Mouse (Mus musculus): ENCODE data around the gene Ncoa1. TPM values are rescaled to one million over a fixed set of nuclear protein-coding genes. Genes with fewer than 3 reads are reported as not detected.

Gene Ncoa1
- not detected in 2 replicates for polyA plus RNA-seq (2012; ENCODE audit: insufficient read depth, insufficient read length, low replicate concordance, missing spikeins)

GRCm38 (mm10) chr12:4476832-4477671, at the start of gene Ncoa1:
Gene Ncoa1 (minus strand): TSS chr12:4477182.
- H3K4me1 ChIP-seq (ENCODE audit: control insufficient read depth, insufficient read depth, low read length): peaks cover 5% of the 10 kb centered on the region
- H3K4me3 ChIP-seq (ENCODE audit: insufficient read depth, low read depth, low read length): peak within 1 kb of the TSS; percentile 99
- 3% methylated on average over 85 of the region's 98 CpGs for WGBS
- TF ChIP-seq CTCF (IDR thresholded peaks at IDR 0.05; ENCODE audit: insufficient read depth, low read depth, low read length): peak; percentile 50; the same call in 1 of the 2 replicates
- peak; percentile 52; the same call in 1 of the 2 replicates for TF ChIP-seq POLR2A (IDR thresholded peaks at IDR 0.05; ENCODE audit: insufficient read depth, low read depth, low read length)
- H3K27ac ChIP-seq (ENCODE audit: insufficient read depth, low read depth, low read length): peak within 1 kb of the TSS; percentile 98

- TF ChIP-seq CTCF (IDR thresholded peaks at IDR 0.05; ENCODE audit: insufficient read depth, low read depth, low read length): no peak
- TF ChIP-seq POLR2A (IDR thresholded peaks at IDR 0.05; ENCODE audit: insufficient read depth, low read depth, low read length): no peak
- 65% methylated on average over 7 of the region's 7 CpGs for WGBS
Observed at GRCm38 (mm10) chr12:4524546-4524945, 47.6 kb upstream of the Ncoa1 start.

GRCm38 (mm10) chr12:4523688-4524298, 46.8 kb upstream of the Ncoa1 start:
- TF ChIP-seq CTCF (IDR thresholded peaks at IDR 0.05; ENCODE audit: insufficient read depth, low read depth, low read length) (no peak), POLR2A (IDR thresholded peaks at IDR 0.05; ENCODE audit: insufficient read depth, low read depth, low read length) (no peak)
- WGBS: 20% methylated on average over 9 of the region's 9 CpGs
- Histone ChIP-seq H3K4me1 (ENCODE audit: control insufficient read depth, insufficient read depth, low read length) (peaks cover 14% of the 10 kb centered on the region), H3K4me3 (ENCODE audit: insufficient read depth, low read depth, low read length) (no peak overlapping the region), H3K27ac (ENCODE audit: insufficient read depth, low read depth, low read length) (peak overlapping the region; percentile 34)

More at GRCm38 (mm10) chr12:4524546-4524945, 47.6 kb upstream of the Ncoa1 start:
- no peak overlapping the region for H3K4me3 ChIP-seq (ENCODE audit: insufficient read depth, low read depth, low read length)
- H3K27ac ChIP-seq (ENCODE audit: insufficient read depth, low read depth, low read length): peak overlapping the region; percentile 34; the same call in 1 of the 2 replicates
- peaks cover 14% of the 10 kb centered on the region for H3K4me1 ChIP-seq (ENCODE audit: control insufficient read depth, insufficient read depth, low read length)

- Histone ChIP-seq H3K4me3 (ENCODE audit: insufficient read depth, low read depth, low read length) (no peak overlapping the region), H3K4me1 (ENCODE audit: control insufficient read depth, insufficient read depth, low read length) (peaks cover 14% of the 10 kb centered on the region), H3K27ac (ENCODE audit: insufficient read depth, low read depth, low read length) (0 out of 2 replicates have a peak overlapping the region, but pooled peaks have one; percentile 34)
- TF ChIP-seq POLR2A (IDR thresholded peaks at IDR 0.05; ENCODE audit: insufficient read depth, low read depth, low read length) (no peak), CTCF (IDR thresholded peaks at IDR 0.05; ENCODE audit: insufficient read depth, low read depth, low read length) (no peak)
- whole genome bisulfite sequencing: 10% methylated on average over 10 of the region's 10 CpGs
Observed at GRCm38 (mm10) chr12:4523208-4523607, 46.2 kb upstream of the Ncoa1 start.

- WGBS: 86% methylated on average over 11 of the region's 11 CpGs
- Histone ChIP-seq H3K4me3 (ENCODE audit: insufficient read depth, low read depth, low read length) (no peak overlapping the region), H3K4me1 (ENCODE audit: control insufficient read depth, insufficient read depth, low read length) (peaks cover 8% of the 10 kb centered on the region), H3K27ac (ENCODE audit: insufficient read depth, low read depth, low read length) (no peak overlapping the region)
- no peak for TF ChIP-seq POLR2A (IDR thresholded peaks at IDR 0.05; ENCODE audit: insufficient read depth, low read depth, low read length)
- TF ChIP-seq CTCF (IDR thresholded peaks at IDR 0.05; ENCODE audit: insufficient read depth, low read depth, low read length): no peak
Observed at GRCm38 (mm10) chr12:4518957-4519356, 42.0 kb upstream of the Ncoa1 start.

- WGBS: 8% methylated on average over 12 of the region's 12 CpGs
- Histone ChIP-seq H3K27ac (ENCODE audit: insufficient read depth, low read depth, low read length) (peak overlapping the region; percentile 20; the same call in 1 of the 2 replicates), H3K4me1 (ENCODE audit: control insufficient read depth, insufficient read depth, low read length) (peaks cover 11% of the 10 kb centered on the region), H3K4me3 (ENCODE audit: insufficient read depth, low read depth, low read length) (peak overlapping the region; percentile 35)
- TF ChIP-seq CTCF (IDR thresholded peaks at IDR 0.05; ENCODE audit: insufficient read depth, low read depth, low read length) (no peak), POLR2A (IDR thresholded peaks at IDR 0.05; ENCODE audit: insufficient read depth, low read depth, low read length) (no peak)
Observed at GRCm38 (mm10) chr12:4509591-4510061, 32.6 kb upstream of the Ncoa1 start.

- 68% methylated on average over 1 of the region's 1 CpGs for WGBS
- peaks cover 14% of the 10 kb centered on the region for H3K4me1 ChIP-seq (ENCODE audit: control insufficient read depth, insufficient read depth, low read length)
- no peak overlapping the region for H3K27ac ChIP-seq (ENCODE audit: insufficient read depth, low read depth, low read length)
- TF ChIP-seq CTCF (IDR thresholded peaks at IDR 0.05; ENCODE audit: insufficient read depth, low read depth, low read length) (no peak), POLR2A (IDR thresholded peaks at IDR 0.05; ENCODE audit: insufficient read depth, low read depth, low read length) (no peak)
- H3K4me3 ChIP-seq (ENCODE audit: insufficient read depth, low read depth, low read length): no peak overlapping the region
Observed at GRCm38 (mm10) chr12:4508182-4508581, 31.2 kb upstream of the Ncoa1 start.

GRCm38 (mm10) chr12:4507461-4507860, 30.5 kb upstream of the Ncoa1 start:
- H3K4me3 ChIP-seq (ENCODE audit: insufficient read depth, low read depth, low read length): no peak overlapping the region
- 22% methylated on average over 6 of the region's 6 CpGs for WGBS
- H3K4me1 ChIP-seq (ENCODE audit: control insufficient read depth, insufficient read depth, low read length): peaks cover 14% of the 10 kb centered on the region
- TF ChIP-seq POLR2A (IDR thresholded peaks at IDR 0.05; ENCODE audit: insufficient read depth, low read depth, low read length): no peak
- no peak for TF ChIP-seq CTCF (IDR thresholded peaks at IDR 0.05; ENCODE audit: insufficient read depth, low read depth, low read length)
- no peak overlapping the region for H3K27ac ChIP-seq (ENCODE audit: insufficient read depth, low read depth, low read length)

Data from olfactory bulb, adult 2 months (tissue).